Mouse (Mus musculus) liver, embryonic 14.5 days (tissue): Measurements from ENCODE around the gene Gpr171. TPM values are rescaled to one million over a fixed set of nuclear protein-coding genes. Genes with fewer than 3 reads are reported as not detected.

Experiments used
- ATAC-seq: fragments of 200-750 bp; cut with Nextera tagmentation; 2 replicates; pipeline ENCODE4 v1.8.0; 2017; ENCODE audit warnings: moderate number of reproducible peaks, mild to moderate bottlenecking, moderate library complexity; ENCODE audit not compliant: insufficient read depth
- DNase-seq, 3 experiments: peaks; one replicate each; pipeline ENCODE4 v3.0.0-alpha.2; 2012 to 2013; ENCODE audit warnings: low read depth in 3 of 3, low spot score in 3 of 3
- H3K27ac ChIP-seq: fragments of 300-500 bp; sonication (generic); 2 replicates; pipeline ENCODE4 v1.5.1; 2014; ENCODE audit warnings: moderate library complexity, mild to moderate bottlenecking, control low read depth, inconsistent platforms
- H3K27me3 ChIP-seq: fragments of 300-500 bp; sonication (generic); 2 replicates; pipeline ENCODE4 v1.6.1; 2014; ENCODE audit warnings: mild to moderate bottlenecking, low read length, moderate library complexity; ENCODE audit not compliant: control insufficient read depth, insufficient read depth
- H3K36me3 ChIP-seq: fragments of 300-500 bp; sonication (generic); replicated peaks from 2 replicates; pipeline ENCODE4 v1.6.1; 2014; ENCODE audit warnings: low read depth; ENCODE audit not compliant: control insufficient read depth, insufficient read depth
- H3K4me1 ChIP-seq, 2 experiments: fragments of 200-500 bp in 1 of 2; fragments of 300-500 bp in 1 of 2; sonication (generic) in 1 of 2; replicated peaks; 2 replicates each; pipeline ENCODE4 v1.6.1; 2012 to 2014; ENCODE audit warnings: antibody characterized with exemption in 1 of 2, inconsistent platforms in 1 of 2, low read length in 1 of 2; ENCODE audit not compliant: control insufficient read depth in 2 of 2, insufficient read depth in 2 of 2
- H3K4me2 ChIP-seq: fragments of 300-500 bp; sonication (generic); 2 replicates; pipeline ENCODE4 v1.6.1; 2014; ENCODE audit warnings: low read depth, mild to moderate bottlenecking, control low read depth, moderate library complexity
- H3K4me3 ChIP-seq, 2 experiments: fragments of 200-500 bp in 1 of 2; fragments of 300-500 bp in 1 of 2; sonication (generic) in 1 of 2; 2 replicates each; pipeline ENCODE4 v1.5.1; 2012 to 2014; ENCODE audit warnings: low read depth in 2 of 2, low read length in 2 of 2, mild to moderate bottlenecking in 2 of 2, control low read depth in 1 of 2, inconsistent platforms in 1 of 2, moderate library complexity in 1 of 2; ENCODE audit not compliant: insufficient read depth in 1 of 2
- H3K9ac ChIP-seq: fragments of 300-500 bp; sonication (generic); replicated peaks from 2 replicates; pipeline ENCODE4 v1.6.1; 2014; ENCODE audit warnings: mild to moderate bottlenecking, control low read depth, moderate library complexity
- H3K9me3 ChIP-seq: fragments of 300-500 bp; sonication (generic); 2 replicates; pipeline ENCODE4 v1.6.1; 2016; ENCODE audit warnings: low read length, mixed read lengths; ENCODE audit not compliant: control insufficient read depth
- CTCF ChIP-seq: IDR thresholded peaks from 2 replicates; pipeline ENCODE4 v1.5.1; 2016; ENCODE audit warnings: antibody characterized with exemption, low read depth, control low read depth
- EP300 ChIP-seq: IDR thresholded peaks from 2 replicates; pipeline ENCODE4 v1.6.1; 2016; ENCODE audit warnings: antibody characterized with exemption, low read depth
- WGBS: fragments of 180-500 bp; shearing (Covaris S2); extraction: QIAGEN DNeasy Blood & Tissue Kit; methylation state at CpG from one replicate; pipeline ENCODE4 v1.1.7; 2014; ENCODE audit not compliant: insufficient replicate concordance; 5-methylcytosine and 5-hydroxymethylcytosine counted together
- polyA plus RNA-seq, 2 experiments: library from polyadenylated mRNA; depleted of rRNA in 1 of 2; stranded (reverse) in 1 of 2; unstranded in 1 of 2; fragments of >200 nt; fragmentation: Nextera tagmentation in 1 of 2; extraction: Ambion mirVana in 1 of 2; gene quantifications; 2 replicates each; pipeline versions ENCODE4 v1.2.1 to v1.2.3; 2012 to 2014

The Gpr171 gene
- polyA plus RNA-seq, 2 experiments = 0.32 to 1.0 TPM

DNA sequence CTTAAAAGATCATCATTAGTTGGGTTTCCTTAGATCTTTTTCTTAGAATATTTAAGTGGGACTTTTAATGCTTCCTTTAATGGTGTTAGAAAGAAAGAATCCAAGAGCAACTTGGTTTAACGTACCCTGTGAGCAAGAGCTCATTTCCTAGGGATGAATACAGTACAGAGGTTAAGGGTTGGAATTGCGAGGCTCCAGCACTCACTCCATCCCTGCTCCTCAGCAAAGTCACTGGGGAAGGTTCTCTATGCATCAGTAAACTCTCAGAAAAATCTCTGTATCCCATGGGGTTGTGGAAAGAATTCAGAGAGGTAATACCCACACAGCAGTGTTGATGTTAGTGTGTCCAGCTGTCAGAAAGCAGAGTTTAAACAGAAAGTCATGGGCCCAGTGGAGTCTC, 38.5 kb upstream of the Gpr171 start:
- DNase-seq = no peak
- Histone ChIP-seq H3K4me2 (no peak overlapping the region), H3K9me3 (no peaks in the 10 kb centered on the region), H3K4me1 (peaks cover 0 to 7% of the 10 kb centered on the region in 2 experiments; a peak in 1 of 4 replicates), H3K27me3 (no peaks in the 10 kb centered on the region), H3K36me3 (no peaks in the 10 kb centered on the region), H3K4me3 (no peak overlapping the region), H3K9ac (no peak overlapping the region), H3K27ac (no peak overlapping the region)
- TF ChIP-seq EP300 (no peak), CTCF (no peak)
- no peak for ATAC-seq
- WGBS = 71% methylated on average over 2 of the region's 2 CpGs

DNA sequence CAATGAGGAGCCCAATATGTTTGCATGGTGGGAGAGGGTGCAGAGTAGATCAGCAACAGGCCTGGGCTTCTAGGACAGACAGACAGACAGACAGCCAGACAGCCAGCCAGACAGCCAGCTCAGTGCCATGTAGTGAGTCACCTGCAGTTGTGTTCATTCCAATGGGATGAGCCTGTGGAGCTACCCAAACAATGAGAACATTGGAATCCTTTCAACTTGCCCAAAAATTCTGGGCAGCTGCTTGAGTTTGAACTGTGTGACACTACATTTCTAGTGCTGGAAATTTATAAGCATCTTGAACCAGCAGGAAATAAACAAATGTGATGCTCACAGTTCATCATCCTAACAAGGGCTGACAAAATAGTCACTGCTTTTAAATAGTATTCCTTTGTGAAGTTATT, 38.0 kb upstream of the Gpr171 start:
- H3K9ac ChIP-seq = no peak overlapping the region
- H3K27ac ChIP-seq = no peak overlapping the region
- H3K36me3 ChIP-seq = no peaks in the 10 kb centered on the region
- TF ChIP-seq CTCF (no peak), EP300 (no peak)
- no peak overlapping the region for H3K4me2 ChIP-seq
- DNase-seq (no peak), ATAC-seq (no peak)
- no peaks in the 10 kb centered on the region for H3K9me3 ChIP-seq
- no peaks in the 10 kb centered on the region for H3K27me3 ChIP-seq
- H3K4me3 ChIP-seq = no peak overlapping the region
- H3K4me1 ChIP-seq = peaks cover 0 to 7% of the 10 kb centered on the region in 2 experiments; a peak in 1 of 4 replicates

DNA sequence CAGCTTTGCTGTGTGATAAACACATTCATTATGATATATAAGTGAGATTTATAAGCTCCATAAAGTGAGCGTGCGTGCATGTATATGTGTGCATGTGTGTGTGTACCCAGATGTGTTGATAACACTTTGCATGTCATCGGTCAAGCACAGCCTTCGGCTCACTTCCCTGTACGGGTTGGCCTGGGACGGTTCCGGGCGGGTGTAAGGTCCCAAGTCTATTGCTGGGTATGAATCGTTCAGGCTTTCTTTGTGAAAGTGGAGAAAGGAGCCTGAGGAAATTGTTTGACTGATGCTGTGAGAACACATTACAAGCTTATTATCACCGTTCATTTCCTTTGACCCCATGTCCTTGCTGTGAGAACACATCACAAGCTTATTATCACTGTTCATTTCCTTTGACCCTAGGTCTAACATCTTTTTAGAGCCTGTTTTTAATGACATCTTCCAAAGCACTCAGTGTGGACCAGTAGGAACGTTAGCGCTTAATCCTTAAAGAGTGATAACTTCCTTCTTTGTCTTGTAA, 37.4 kb upstream of the Gpr171 start:
- 77% methylated on average over 12 of the region's 12 CpGs for WGBS
- Histone ChIP-seq H3K4me2 (no peak overlapping the region), H3K27me3 (no peaks in the 10 kb centered on the region), H3K27ac (no peak overlapping the region), H3K9ac (no peak overlapping the region), H3K4me3 (no peak overlapping the region), H3K4me1 (peaks cover 0 to 7% of the 10 kb centered on the region in 2 experiments; a peak in 1 of 4 replicates), H3K9me3 (no peaks in the 10 kb centered on the region), H3K36me3 (no peaks in the 10 kb centered on the region)
- no peak for DNase-seq
- TF ChIP-seq CTCF (no peak), EP300 (no peak)
- no peak for ATAC-seq

DNA sequence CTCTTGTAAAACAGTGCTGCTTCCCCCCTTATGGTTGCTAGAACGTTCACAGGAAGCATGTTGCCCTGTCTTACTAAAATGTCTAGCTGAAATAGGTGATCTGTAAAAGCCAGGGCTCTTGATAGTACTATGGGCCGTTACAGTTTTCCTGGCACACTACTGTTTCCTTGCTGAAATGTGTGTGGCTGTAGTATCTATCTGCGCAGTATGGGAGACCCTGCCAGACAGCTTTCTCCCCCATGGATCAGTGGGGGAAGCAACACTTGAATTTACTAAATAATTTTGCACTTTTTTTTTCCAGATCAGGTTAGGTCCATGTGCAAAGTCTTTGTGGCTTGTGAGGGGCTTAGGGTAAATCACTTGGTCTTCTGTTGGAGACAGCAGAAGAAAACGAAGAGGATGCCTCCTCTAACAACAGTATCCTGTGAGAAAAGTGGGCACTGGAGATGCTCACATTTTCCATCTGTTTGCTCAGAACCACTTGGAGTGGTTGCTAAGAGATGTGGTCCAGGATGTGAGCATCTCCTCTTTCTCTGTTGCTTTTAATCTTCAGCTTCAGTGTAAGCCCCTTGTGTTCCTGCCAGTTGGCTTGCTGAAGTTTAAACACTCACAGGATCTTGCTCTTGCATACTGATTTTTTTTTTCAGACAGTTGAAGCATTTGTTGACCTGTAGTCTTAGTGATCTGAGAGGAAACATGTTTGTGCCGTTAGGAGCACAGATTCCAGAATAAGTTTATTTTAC, 34.5 kb upstream of the Gpr171 start:
- Histone ChIP-seq H3K27me3 (no peaks in the 10 kb centered on the region), H3K9me3 (no peaks in the 10 kb centered on the region), H3K4me2 (no peak overlapping the region), H3K9ac (no peak overlapping the region), H3K36me3 (no peaks in the 10 kb centered on the region), H3K4me1 (peaks cover 0 to 12% of the 10 kb centered on the region in 2 experiments; a peak in 3 of 4 replicates), H3K4me3 (no peak overlapping the region), H3K27ac (no peak overlapping the region)
- WGBS = 53% methylated on average over 5 of the region's 5 CpGs
- TF ChIP-seq EP300 = no peak
- no peak for TF ChIP-seq CTCF
- DNase-seq (no peak), ATAC-seq (no peak)

DNA sequence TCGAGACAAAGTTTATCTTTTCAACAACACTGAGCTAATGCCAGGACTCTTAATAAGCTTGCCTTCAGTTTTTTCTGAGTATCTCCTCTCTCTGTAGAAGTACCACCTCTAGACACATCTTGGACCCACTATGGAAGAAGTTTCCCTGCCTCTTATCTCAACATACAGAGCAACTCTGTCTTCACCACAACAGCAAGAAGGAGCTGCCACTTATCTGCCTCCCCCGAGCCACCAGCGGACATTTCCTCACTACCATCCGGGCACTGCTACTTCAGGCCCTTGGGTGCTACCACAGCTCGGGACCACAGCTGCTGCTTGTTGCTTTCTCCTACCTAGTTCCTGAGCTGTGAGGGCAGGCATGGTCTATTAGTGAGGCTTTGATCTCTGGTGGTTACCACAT, 31.6 kb upstream of the Gpr171 start:
- H3K27me3 ChIP-seq = no peaks in the 10 kb centered on the region
- H3K4me2 ChIP-seq = no peak overlapping the region
- WGBS = 10% methylated on average over 5 of the region's 5 CpGs
- H3K9me3 ChIP-seq = no peaks in the 10 kb centered on the region
- H3K4me1 ChIP-seq = peaks cover 0 to 19% of the 10 kb centered on the region in 2 experiments; a peak in 3 of 4 replicates
- peak in 1 of 3 experiments; percentile 24 for DNase-seq
- TF ChIP-seq EP300 = peak; percentile 46
- TF ChIP-seq CTCF = no peak
- no peak overlapping the region for H3K9ac ChIP-seq
- H3K27ac ChIP-seq = no peak overlapping the region
- ATAC-seq = peak; percentile 79
- H3K36me3 ChIP-seq = no peaks in the 10 kb centered on the region
- H3K4me3 ChIP-seq = no peak overlapping the region
